Mouse (Mus musculus) urinary bladder, adult 2 months (tissue): ENCODE measurements around the gene Coq4. TPM values are rescaled to one million over a fixed set of nuclear protein-coding genes. Genes with fewer than 3 reads are reported as not detected.

Experiments
- DNase-seq: peaks from one replicate; pipeline ENCODE4 v3.0.0; 2022; ENCODE audit warnings: low spot score
- polyA plus RNA-seq: library from polyadenylated mRNA; depleted of rRNA; stranded (reverse); fragments of >200 nt; gene quantifications from 2 replicates; pipeline ENCODE4 v1.2.3, GENCODE M21; 2012; rRNA removed

Gene Coq4
- polyA plus RNA-seq, 1 experiment: 24.3 TPM

- no peak for DNase-seq
Measured at GRCm38 (mm10) chr2:29845636-29846035, 58.3 kb downstream of the Coq4 start.

GRCm38 (mm10) chr2:29846061-29846853 lies 59.0 kb downstream of the Coq4 start:
- no peak for DNase-seq

- DNase-seq: no peak
Measured at GRCm38 (mm10) chr2:29846911-29847310, 59.6 kb downstream of the Coq4 start.

Other genes with a start within 250 kb of the Coq4 start
- gene Rapgef1, start 167.8 kb upstream of the Coq4 start, polyA plus RNA-seq: 29.0 and 34.9 TPM in 2 replicates
- gene Gm13420, start 35.8 kb upstream of the Coq4 start, polyA plus RNA-seq: not detected in 2 replicates
- not detected in 2 replicates for gene Gm13547, start 28.2 kb upstream of the Coq4 start, polyA plus RNA-seq
- gene Trub2, start 1.0 kb downstream of the Coq4 start, polyA plus RNA-seq: 21.6 and 26.1 TPM in 2 replicates
- 30.0 and 33.6 TPM in 2 replicates for gene Slc27a4, start 15.1 kb downstream of the Coq4 start, polyA plus RNA-seq
- 36.8 and 46.5 TPM in 2 replicates for gene Urm1, start 32.6 kb downstream of the Coq4 start, polyA plus RNA-seq
- gene Cercam, start 81.7 kb downstream of the Coq4 start, polyA plus RNA-seq: 44.7 and 49.3 TPM in 2 replicates
- gene Odf2, start 101.7 kb downstream of the Coq4 start, polyA plus RNA-seq: 41.9 and 48.8 TPM in 2 replicates
- gene Gle1, start 147.9 kb downstream of the Coq4 start, polyA plus RNA-seq: 34.0 and 38.4 TPM in 2 replicates
- 206 and 215 TPM in 2 replicates for gene Sptan1, start 178.1 kb downstream of the Coq4 start, polyA plus RNA-seq